Mouse (Mus musculus) heart, adult 18-20 months (tissue): ENCODE results near the gene Zmynd12. TPM values are rescaled to one million over a fixed set of nuclear protein-coding genes. Genes with fewer than 3 reads are reported as not detected.

Experiments used
- DNase-seq, 2 experiments: peaks; one replicate each; pipeline ENCODE4 v3.0.0; 2021 to 2022; ENCODE audit warnings: mixed read lengths in 1 of 2
- long read RNA-seq, 2 experiments: library from polyadenylated mRNA; stranded (forward); transcript quantifications; one replicate each; pipeline ENCODE4 v2.0.0; 2021
- total RNA-seq, 2 experiments: library from RNA; stranded (reverse); gene quantifications; 2 replicates each; pipeline ENCODE4 v1.2.3; 2021

Gene Zmynd12
- total RNA-seq: not detected
- long read RNA-seq, experiment 1: 0 reads
- long read RNA-seq, experiment 2: 0 reads

DNA sequence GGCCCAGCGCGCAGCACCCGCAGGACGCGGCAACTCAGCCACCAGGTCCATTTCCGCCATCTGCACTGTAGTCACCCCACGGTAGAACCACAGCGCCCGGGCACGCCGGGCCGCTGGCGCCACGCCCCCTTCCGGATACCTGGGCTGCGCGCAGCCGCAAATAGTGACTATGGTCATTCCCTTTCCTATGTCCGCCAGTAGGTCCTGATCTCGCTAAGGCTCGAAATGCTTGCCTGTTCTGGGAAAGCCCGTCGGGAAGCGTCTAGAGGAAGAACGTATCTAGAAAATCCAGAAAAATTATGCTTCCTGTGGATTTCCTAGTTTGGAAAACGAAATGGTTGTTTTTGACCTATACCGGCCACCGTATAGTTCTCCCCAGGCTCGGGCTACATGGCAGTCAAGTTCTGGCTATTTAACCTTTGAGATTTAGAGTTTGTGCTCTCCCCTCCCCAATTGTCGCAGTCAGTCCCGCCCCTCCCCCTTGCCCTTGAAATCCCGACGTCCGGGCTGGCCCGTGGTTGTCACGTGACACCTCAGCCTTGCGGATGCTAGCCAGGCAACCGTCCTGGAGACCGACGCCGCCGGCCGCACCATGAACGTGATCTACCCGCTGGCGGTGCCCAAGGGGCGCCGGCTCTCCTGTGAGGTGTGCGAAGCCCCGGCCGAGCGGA lies at the start of gene Zmynd12, which contains the start of gene Ppcs:
Gene Zmynd12, plus strand, starts transcription at position 521 of the 671 bp plus-strand sequence.
Gene Ppcs, minus strand, starts transcription at position 127 of the 671 bp plus-strand sequence.
- peak; percentile 91 to 92 for DNase-seq

DNA sequence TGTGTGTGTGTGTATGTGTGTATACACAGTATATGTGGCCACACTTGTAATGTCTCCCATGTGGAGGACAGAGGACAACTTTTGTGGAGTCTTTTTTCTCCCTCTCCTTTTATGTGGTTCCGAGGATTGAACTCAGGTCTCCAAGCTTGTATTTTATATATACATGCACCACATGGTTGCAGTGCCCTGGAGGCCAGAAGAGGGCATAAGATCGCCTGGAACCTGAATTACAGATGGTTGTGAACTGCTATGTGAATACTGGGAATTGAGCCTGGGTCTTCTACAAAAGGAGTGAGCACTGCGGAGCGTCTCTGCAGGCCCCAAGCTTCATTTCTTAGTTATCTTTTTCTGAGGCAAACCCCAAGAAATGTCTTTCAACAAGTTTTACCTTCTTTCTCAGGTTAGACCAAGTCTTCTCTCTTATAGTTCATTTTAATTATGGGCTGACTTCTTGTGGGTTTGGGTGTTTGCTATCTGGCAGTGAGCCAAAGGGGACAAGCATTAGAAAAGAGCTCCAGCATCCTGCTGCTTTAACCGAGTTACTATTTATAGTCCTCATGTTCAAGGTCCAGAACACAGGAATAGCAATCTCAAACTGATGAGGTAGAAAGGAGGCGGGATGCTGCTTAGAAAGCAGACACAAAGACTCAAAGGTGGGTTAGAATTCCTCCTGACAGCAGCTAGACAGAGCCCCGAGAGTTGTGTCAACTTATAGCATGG lies 41.0 kb upstream of the Zmynd12 start:
- DNase-seq: no peak

DNA sequence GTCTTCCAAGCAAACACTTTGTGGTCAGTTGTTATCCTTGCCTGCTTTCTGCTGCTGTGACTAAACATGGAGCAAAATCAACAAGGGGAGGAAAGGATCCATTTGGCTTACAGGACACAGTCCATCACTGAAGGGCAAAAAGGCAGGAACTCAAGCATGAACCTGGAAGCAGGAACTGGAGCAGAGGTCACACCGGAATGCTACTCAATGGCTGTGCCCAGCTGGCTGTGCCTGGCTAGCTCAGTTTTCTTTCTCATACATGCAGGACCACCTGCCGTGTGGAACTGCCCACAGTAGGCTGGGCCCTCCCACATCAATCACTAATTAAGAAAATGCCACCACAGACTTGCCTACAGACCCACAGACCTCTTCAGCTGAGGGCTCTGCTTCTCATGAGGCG lies 33.4 kb upstream of the Zmynd12 start:
- DNase-seq: no peak

DNA sequence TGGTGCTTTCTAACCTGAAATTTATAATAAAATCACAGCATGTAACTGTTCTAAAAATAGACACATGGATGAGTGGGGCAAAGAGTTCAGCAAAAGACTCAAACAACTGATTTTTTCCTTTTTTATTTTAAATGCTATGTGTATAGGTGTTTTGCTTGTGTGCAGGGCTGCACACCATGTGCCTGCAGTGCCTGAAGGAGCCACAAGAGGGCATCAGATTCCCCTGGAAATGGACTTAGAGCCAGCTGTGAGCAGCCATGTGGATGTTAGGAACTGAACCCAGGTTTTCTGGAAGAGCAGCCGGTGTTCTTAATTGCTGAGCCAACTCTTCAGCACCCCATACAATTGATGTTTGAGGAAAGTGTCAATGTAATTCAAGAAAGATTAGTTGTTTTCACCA lies 32.2 kb upstream of the Zmynd12 start:
- DNase-seq: peak in 1 of 2 experiments; percentile 3

DNA sequence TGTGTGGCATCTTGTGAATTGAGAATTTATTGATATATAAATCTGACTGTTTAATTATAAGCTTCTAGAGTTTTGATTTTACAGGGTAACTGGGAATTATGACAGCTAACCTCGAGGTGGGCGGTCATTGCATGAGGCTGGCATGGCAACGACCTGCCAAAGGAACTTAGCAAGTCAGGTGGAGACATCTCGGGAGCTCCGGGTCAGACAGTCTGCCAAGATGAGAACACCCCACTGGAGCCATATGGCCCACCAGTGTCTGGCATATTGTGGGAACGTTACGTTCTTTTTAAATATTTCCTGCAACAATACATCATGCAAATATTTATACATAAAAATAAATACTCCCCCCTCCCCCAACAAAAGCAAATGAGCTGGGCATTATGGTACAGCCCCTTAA lies 23.9 kb upstream of the Zmynd12 start:
- DNase-seq: no peak

DNA sequence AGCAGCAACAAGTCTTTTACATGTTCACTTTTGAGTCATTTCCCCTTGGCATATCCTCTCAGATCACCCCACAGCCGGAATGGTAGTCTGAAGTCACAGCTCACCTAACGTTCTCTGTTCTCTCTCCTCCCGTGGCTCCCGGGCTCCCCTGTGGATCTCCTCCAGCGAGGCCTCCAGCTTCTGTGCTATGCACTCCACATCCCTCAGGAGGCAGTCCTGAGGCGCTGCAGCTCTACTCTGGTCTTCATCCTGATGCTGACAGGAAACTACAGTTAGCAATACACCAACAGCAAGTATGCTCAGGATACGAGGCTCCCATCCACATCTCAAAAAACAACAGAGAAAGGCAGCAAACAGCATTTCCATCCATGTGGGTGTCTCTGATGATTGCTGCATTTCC lies 21.7 kb upstream of the Zmynd12 start:
- no peak for DNase-seq

DNA sequence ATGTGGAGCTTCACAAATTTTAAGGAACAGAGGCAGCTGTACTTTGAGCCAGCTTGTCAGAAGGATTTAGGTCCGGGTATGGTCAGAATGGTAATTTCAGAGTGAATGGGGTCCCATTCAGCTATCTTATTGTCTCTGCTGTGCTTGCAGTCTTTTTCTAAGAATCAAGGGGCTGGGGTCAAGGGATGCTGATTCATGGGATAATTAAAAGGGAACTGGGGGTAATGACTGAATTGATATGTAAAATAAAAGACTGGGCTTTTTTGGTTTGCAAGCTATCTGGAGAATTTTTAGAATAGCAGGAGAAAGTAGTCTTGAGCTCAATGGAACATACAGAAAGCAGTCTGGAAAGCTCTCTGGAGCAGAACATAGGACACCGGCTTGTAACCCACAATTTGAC lies 19.2 kb upstream of the Zmynd12 start:
- no peak for DNase-seq

DNA sequence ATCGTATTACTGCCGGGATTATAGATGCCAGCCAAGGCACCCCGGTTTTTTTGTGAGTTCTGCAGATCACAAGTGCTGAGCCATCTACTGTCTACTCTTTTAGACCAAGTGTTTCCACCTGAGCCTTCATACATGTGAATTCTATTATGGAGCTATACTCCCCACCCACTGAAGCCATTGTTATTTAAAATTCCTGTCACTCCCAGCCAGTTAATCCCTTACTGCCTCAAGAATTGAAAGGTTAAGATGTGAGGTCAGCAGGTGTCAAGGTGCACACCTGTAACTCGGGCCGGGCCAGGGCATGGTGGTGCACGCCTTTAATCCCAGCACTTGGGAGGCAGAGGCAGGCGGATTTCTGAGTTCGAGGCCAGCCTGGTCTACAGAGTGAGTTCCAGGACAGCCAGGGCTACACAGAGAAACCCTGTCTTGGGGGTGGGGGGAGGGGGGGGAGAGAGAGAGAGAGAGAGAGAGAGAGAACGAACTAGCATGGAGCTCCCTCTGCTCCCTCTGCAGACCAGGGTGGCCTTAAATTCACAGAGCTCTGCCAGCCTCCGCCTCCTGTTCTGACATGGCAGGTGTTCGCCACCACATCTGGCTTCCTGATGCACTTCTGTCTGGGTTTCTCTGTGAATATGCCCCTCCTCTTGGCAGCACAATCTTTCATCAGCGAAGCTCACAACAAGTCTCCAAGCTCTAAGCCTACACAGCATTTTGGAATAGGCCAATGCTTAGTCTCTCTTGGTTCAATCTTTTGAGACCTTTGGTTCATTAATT lies 10.6 kb upstream of the Zmynd12 start:
- DNase-seq: no peak

DNA sequence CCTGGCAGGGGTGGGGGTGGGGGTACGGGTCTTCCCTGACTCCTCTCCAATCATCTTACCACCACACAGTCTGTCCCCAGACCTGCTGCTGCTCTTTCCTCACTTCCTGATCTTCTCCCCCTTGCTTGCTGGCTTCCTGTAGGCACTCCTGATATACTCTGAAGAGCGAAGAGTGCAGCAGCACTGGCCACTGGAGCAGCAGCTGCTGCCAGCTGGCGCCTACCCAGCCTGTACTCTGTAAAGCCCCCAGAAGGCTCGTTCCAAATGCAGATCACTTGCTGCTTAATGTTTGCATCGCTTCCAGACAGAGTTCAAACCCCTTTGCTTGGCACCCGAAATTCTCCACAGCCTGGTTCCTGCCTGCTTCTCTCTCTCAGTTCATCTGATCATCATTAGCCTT lies 9.8 kb upstream of the Zmynd12 start:
- DNase-seq: no peak

DNA sequence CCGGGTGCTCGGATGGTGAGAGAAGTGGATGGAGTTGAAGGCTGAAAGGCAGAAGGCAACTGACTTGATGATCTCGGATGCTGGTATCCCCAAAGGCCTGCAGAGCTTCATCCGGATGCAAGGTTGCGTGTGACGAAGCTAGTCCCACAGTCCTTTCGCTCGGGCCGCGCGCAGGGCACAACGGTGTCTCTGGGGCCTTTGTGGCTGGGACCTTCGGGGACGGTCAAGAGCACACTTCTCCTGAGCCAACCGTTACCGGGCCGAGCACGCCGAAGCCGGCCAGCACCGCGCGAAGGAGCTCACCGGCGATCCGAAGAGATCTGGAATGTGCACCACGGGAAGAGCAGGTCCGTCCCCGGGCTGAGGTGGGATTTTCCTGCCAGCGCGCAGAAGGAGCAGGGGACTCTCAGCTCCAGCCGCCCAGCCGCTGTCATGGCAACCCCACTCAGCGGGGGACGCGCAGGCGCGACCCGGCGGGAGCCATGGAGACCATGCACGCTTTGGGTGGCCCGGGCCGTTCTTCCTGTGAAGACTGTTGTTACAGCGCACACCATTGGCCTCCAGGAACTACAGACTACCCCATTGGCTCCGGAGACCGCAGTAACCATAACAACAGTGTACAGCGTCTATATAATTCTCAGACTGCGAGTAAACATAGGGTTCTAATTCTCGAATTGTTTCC lies 7.4 kb upstream of the Zmynd12 start, which contains the start of gene Ccdc30:
Gene Ccdc30, minus strand, starts transcription at position 450 of the 682 bp plus-strand sequence.
- DNase-seq: peak; percentile 83 to 90

DNA sequence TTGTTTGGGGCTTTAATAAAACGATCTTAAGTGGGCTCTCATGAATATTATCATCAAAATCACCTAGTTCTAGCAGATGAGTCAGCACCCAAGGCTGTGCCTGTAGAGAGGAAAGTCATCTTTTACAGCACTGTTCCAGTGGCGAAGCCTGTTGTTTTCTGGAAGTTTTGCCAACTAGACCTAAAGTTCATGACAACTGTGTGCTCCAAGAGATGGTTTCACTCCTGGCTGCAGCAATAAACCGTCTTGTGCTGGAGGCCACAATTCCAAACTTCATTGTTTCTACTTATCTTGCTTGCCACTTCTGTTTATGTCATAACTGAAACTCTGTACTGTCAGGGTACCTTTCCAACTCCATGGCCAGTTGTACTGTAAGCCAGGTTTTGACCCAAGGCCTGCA lies 5.3 kb upstream of the Zmynd12 start:
- no peak for DNase-seq

DNA sequence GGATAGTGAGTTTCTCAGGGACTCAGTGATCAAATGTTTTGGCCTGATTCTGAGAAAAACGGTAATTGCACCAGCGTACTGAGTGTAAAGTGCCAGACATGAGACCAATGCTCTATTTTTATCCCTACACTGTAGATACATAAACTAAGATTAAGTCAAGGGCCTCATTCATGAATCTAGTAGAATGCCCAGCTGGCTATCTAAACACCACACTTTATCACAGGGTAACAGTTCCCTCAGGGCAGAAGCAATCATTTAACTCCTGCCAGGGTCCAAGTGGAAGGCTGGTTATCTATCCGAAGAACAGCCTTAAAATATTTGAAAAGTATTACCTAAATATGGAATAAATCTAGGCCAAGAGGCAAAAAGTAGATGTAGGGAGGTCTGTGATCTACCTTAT lies 4.7 kb upstream of the Zmynd12 start:
- no peak for DNase-seq

DNA sequence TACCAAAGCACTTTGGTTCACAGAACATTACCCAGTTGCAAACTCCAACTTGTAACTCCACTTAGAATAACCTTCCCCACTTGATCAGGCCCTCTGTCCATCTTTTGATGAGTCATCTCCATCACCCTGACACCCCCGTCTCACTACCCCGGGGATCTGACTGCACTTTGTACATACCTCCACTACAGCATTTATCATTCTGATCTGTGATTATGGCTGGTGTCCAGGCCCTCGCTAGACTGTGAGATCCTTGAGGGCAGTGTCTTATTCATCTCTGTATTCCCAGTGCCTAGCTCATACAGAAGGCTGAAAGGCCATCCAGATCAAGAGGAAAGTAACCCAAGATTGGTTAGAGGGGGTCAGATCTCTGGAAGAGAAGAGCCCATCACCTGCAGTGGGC lies 1.4 kb upstream of the Zmynd12 start:
- DNase-seq: no peak

DNA sequence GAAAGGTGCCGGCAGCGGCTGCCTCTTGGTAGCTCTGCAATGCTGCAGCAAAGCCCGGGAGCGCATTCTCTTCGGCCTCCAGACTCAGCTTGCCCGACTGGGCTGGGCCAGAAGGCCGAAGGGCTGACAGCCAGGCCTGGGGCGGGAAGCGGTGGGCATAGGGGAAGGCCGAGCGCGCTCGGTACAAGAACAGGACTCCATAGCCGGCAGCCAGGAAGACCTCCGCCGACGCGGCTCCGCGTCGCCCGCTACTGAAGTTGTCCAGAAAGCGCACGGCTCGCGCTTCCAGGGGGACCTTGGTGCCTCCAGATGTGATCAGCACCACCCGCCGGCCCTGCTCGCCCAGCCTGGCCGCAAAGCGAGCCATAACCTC lies 707 bp upstream of the Zmynd12 start:
- no peak for DNase-seq

DNA sequence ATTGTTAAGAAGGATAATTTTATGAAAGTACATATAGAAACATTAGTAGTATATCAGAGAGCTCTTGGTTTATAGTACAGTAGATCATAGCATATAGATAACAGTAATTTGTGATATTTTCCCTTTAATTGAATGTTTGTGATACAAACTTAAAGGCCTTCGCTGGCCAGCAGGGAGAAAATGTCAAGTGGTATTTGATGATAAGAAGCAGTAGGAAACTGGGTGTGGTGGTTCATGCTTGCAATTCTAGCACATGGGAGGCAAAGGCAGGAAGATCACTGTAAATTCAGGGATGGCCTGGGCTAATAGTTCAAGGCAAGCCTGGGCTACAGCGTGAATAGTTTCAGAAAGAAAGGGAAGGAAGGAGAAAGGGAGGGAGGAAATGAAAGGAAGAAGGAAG lies 2.5 kb downstream of the Zmynd12 start:
- no peak for DNase-seq

DNA sequence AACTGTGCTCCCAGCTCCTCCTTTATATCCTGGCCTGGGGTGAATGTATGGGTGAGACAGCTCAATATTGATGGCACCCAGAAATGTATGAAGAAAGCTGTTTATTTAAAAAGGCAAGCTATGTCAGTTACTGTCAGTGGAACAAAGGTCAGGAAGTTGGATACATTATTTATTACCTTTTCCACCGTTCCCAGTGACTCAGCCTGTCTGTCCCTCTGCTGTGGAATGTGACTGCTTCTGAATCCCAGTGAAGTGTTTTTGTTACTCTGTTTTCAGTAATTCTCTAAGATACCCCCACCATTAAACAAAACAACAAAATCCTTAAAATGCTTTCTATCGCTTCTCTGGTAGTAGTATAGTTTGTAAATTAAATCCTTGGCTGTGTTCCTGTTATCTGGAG lies 3.0 kb downstream of the Zmynd12 start:
- DNase-seq: no peak

DNA sequence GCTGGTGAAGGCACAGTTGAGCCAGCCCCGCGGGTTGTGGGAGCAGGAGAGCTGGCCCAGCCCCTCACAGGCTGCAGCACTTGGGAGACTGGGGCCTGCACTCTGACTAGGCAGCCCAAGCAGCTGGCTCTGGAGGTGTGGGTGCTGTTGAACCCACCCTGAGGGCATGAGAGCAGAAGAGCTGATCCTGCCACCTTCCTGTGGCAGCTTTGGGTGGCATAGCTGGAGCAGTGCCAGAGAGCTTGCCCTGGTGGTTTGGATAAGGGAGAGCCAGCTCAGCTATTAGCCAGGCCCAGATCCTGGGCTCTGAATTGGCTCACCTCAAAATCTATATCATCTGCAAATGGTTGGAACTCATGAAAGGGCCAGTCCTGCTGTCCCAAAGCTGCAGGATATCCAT lies 5.1 kb downstream of the Zmynd12 start:
- no peak for DNase-seq

DNA sequence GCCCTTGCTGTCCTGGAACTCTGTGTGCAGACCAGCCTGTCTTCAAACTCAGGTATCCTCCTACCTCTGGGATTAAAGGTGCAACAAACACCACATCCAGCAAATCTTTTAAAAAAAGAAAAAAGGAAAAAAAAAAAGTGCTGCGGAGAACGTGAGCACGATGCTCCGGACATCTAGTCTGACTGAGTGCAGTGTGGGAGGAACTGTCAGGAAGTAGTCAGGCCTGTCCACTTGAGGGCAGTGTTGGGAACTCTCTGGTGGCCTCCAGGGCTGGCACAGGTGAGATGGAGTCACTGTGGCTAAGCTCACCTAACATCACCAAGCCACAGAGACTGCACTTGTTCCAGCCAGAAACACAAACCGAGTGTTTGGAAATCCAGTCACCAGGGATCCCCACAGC lies 8.1 kb downstream of the Zmynd12 start:
- DNase-seq: peak; percentile 41 to 72

DNA sequence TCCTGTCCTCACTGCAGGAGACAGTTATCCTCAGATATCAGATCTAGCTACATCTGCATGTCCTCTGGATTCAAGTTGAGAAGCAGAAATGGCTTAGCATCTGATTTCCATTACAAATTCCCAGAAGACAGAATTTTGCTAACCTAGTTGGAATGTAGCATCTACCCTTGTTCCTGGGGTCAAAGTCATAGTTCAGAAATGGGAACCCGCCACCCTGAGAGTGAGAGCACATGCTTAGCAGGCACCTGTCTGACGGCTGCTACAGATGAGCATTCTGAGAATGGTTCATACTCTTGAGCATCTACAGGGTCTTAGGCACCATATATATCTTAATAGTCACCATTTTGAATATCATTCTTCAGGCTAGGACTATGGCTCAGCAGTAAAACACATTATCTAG lies 15.3 kb downstream of the Zmynd12 start:
- DNase-seq: no peak

DNA sequence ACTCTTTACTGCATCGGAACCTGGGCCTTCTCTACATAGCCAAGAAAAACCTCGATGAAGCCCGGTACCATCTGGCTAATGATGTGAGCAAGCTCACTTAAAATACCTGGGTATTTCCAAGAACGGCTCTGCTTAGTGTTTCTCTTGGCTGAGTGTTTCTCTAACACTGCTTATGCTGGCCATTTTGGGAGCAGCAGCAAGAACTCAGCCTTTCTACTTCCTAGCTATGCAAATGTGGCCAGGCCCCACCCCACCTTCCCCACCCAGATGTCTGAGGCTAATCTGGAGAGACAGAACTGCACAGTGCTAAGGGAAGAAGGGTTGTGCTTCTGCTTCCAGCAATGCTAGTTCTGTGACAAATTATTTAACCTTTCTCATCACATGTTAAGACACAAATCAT lies 19.2 kb downstream of the Zmynd12 start:
- no peak for DNase-seq

DNA sequence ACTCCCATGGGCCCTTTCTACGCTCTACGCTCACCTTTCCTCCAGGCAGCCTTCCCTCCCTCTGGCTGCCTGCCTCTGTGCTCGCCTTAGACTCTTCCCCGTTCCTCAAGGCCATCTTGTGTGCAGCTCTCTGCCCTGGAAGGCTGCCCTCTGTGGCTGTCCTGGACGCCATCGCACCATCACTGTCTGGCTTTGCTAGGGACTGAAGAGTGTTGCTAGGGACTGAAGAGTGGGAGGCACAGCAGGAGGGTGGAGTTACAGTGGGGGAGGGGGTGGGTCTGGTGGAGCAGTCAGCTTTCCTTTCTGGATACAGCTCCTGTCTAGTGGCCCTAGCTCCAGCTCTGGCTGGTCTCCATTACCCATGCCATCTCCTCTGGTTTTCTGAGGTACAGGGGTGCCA lies 19.9 kb downstream of the Zmynd12 start:
- no peak for DNase-seq

DNA sequence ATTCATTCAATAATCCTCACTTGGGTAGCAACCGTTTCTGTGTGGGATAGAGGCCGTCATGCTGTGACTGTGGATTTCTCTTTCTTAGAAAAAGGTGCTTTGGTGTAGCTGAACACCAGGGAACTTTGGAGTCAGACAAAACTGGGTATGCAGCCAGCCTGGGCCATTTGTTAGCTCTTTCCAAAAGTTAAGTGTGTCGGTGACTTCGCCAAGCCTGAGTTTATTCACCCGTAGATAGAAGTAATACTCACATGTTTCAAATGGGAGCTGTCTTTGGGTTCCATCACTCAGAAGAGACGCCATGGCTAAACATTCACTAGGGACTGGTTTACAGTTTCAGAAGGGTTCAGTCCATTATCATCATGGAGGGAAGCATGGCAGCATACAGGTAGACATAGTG lies 24.6 kb downstream of the Zmynd12 start:
- no peak for DNase-seq

DNA sequence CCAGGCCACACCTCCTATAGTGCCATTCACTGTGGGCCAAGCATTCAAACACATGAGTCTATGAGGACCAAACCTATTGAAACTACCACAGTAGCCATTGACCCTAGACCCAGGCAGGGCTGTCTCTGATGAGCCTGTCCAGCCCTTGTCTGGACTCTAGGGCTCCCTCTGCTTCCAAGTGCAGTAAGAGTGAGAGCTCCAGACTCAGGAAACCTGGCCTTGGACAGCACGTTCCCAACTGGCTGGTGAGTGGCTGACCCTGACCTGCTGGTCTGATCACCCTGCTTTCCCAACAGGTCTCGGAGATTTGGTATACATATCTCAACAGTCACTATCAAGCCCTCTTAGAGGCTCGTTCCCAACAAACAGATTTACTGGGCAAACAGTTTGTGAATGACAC lies 25.2 kb downstream of the Zmynd12 start:
- DNase-seq: no peak
